Mouse (Mus musculus) left cerebral cortex, adult 11 months (tissue): ENCODE measurements around the gene Ddx27.
"Not testable (repeated sequence)": the region's sequence is repeated elsewhere in the genome, so short reads cannot be mapped to it uniquely, and the experiment has no call there.

Source experiments
- DNase-seq: peaks from one replicate; pipeline ENCODE4 v3.0.0; 2022; ENCODE audit warnings: low spot score

Gene Ddx27

GRCm38 (mm10) chr2:167014702-167015381 is at the start of gene Ddx27:
Ddx27 (plus strand) TSS chr2:167015193.
- DNase-seq, result peak; percentile 83

GRCm38 (mm10) chr2:166973153-166973552 is 41.8 kb upstream of the Ddx27 start:
- DNase-seq, result no peak

- no peak for DNase-seq
Measured at GRCm38 (mm10) chr2:166974177-166974872, 40.7 kb upstream of the Ddx27 start.

- no peak for DNase-seq
Measured at GRCm38 (mm10) chr2:166976356-166976755, 38.6 kb upstream of the Ddx27 start.

- no peak for DNase-seq
Measured at GRCm38 (mm10) chr2:166977490-166977889, 37.5 kb upstream of the Ddx27 start.

- DNase-seq, result no peak
Measured at GRCm38 (mm10) chr2:166980161-166980560, 34.8 kb upstream of the Ddx27 start.

- DNase-seq, result no peak
Measured at GRCm38 (mm10) chr2:166983351-166983894, 31.6 kb upstream of the Ddx27 start.

- DNase-seq, result no peak
Measured at GRCm38 (mm10) chr2:166990861-166991260, 24.1 kb upstream of the Ddx27 start.

GRCm38 (mm10) chr2:166991945-166992344 is 23.0 kb upstream of the Ddx27 start:
- no peak for DNase-seq

- no peak for DNase-seq
Measured at GRCm38 (mm10) chr2:166995021-166995795, 19.8 kb upstream of the Ddx27 start.

- DNase-seq, result peak; percentile 94
Measured at GRCm38 (mm10) chr2:166995796-166996532, 19.0 kb upstream of the Ddx27 start, which contains the start of gene Stau1. Stau1 (minus strand) TSS chr2:166996299.

GRCm38 (mm10) chr2:166996533-166996894 is 18.5 kb upstream of the Ddx27 start:
- no peak for DNase-seq

GRCm38 (mm10) chr2:167001486-167001885 is 13.5 kb upstream of the Ddx27 start:
- DNase-seq, result no peak

- DNase-seq, result peak; percentile 70
Measured at GRCm38 (mm10) chr2:167004099-167004854, 10.7 kb upstream of the Ddx27 start.

- DNase-seq, result no peak
Measured at GRCm38 (mm10) chr2:167006355-167006754, 8.6 kb upstream of the Ddx27 start.

- no peak for DNase-seq
Measured at GRCm38 (mm10) chr2:167007001-167007491, 7.9 kb upstream of the Ddx27 start.

GRCm38 (mm10) chr2:167007565-167007964 is 7.4 kb upstream of the Ddx27 start:
- DNase-seq, result not testable (repeated sequence)

- DNase-seq, result no peak
Measured at GRCm38 (mm10) chr2:167009483-167009882, 5.5 kb upstream of the Ddx27 start.

- no peak for DNase-seq
Measured at GRCm38 (mm10) chr2:167010546-167010945, 4.4 kb upstream of the Ddx27 start.

- DNase-seq, result no peak
Measured at GRCm38 (mm10) chr2:167015382-167015718, 357 bp downstream of the Ddx27 start.

GRCm38 (mm10) chr2:167019396-167019795 is 4.4 kb downstream of the Ddx27 start:
- no peak for DNase-seq
